Mouse (Mus musculus) forebrain, postnatal 0 days (tissue): ENCODE results near the gene Tmem191c. TPM values are rescaled to one million over a fixed set of nuclear protein-coding genes. Genes with fewer than 3 reads are reported as not detected.

Source experiments
- ATAC-seq: fragments of 200-750 bp; cut with Nextera tagmentation; 2 replicates; pipeline ENCODE4 v1.8.0; 2017; ENCODE audit warnings: mild to moderate bottlenecking, moderate library complexity
- DNase-seq: peaks from one replicate; pipeline ENCODE4 v3.0.0-alpha.2; 2015
- H3K27ac ChIP-seq: fragments of 300-500 bp; sonication (generic); 2 replicates; pipeline ENCODE4 v1.5.1; 2014; ENCODE audit warnings: low read depth, mild to moderate bottlenecking, antibody characterized with exemption, low read length, moderate library complexity, mixed read lengths
- H3K27me3 ChIP-seq: fragments of 300-500 bp; sonication (generic); 2 replicates; pipeline ENCODE4 v1.6.1; 2014; ENCODE audit warnings: mild to moderate bottlenecking, low read length, mixed read lengths; ENCODE audit not compliant: insufficient read depth
- H3K36me3 ChIP-seq: fragments of 300-500 bp; sonication (generic); 2 replicates; pipeline ENCODE4 v1.6.1; 2014; ENCODE audit warnings: mild to moderate bottlenecking, moderate library complexity; ENCODE audit not compliant: insufficient read depth
- H3K4me1 ChIP-seq: fragments of 300-500 bp; sonication (generic); 2 replicates; pipeline ENCODE4 v1.6.1; 2014; ENCODE audit warnings: antibody characterized with exemption; ENCODE audit not compliant: insufficient read depth
- H3K4me2 ChIP-seq: fragments of 300-500 bp; sonication (generic); 2 replicates; pipeline ENCODE4 v1.6.1; 2014; ENCODE audit warnings: low read depth, mild to moderate bottlenecking, moderate library complexity
- H3K4me3 ChIP-seq: fragments of 300-500 bp; sonication (generic); 2 replicates; pipeline ENCODE4 v1.5.1; 2014; ENCODE audit warnings: low read depth, low read length, mixed read lengths
- H3K9ac ChIP-seq: fragments of 300-500 bp; sonication (generic); 2 replicates; pipeline ENCODE4 v1.6.1; 2014; ENCODE audit warnings: mild to moderate bottlenecking
- H3K9me3 ChIP-seq: fragments of 300-500 bp; sonication (generic); 2 replicates; pipeline ENCODE4 v1.6.1; 2016; ENCODE audit warnings: low read length
- CTCF ChIP-seq: sonication (generic); IDR thresholded peaks from 2 replicates; pipeline ENCODE4 v1.5.1; 2016; ENCODE audit warnings: antibody characterized with exemption, control low read depth, low read depth
- WGBS: fragments of 180-500 bp; shearing (Covaris S2); extraction: QIAGEN DNeasy Blood & Tissue Kit; methylation state at CpG from one replicate; pipeline ENCODE4 v1.1.7; 2014; 5-methylcytosine and 5-hydroxymethylcytosine counted together
- polyA plus RNA-seq: library from polyadenylated mRNA; unstranded; fragments of >200 nt; fragmentation: Nextera tagmentation; extraction: Ambion mirVana; gene quantifications from 2 replicates; pipeline ENCODE4 v1.2.1, GENCODE M21; 2015
- total RNA-seq: library from RNA; depleted of rRNA; stranded (reverse); fragments of >200 nt; gene quantifications from 2 replicates; pipeline ENCODE4 v1.2.3, GENCODE M21; 2014

Gene Tmem191c
- total and polyA plus RNA-seq, 2 experiments from 2014 or later, result 53.5 to 55.2 TPM

GRCm38 (mm10) chr16:17234916-17235665, 40.8 kb upstream of the Tmem191c start:
- Histone ChIP-seq H3K4me1 (peaks cover 13% of the 10 kb centered on the region), H3K4me2 (peak overlapping the region; percentile 84), H3K27me3 (no peaks in the 10 kb centered on the region), H3K4me3 (peak overlapping the region; percentile 96), H3K27ac (no peak overlapping the region), H3K9me3 (no peaks in the 10 kb centered on the region), H3K9ac (peak overlapping the region; percentile 95), H3K36me3 (no peaks in the 10 kb centered on the region)
- peak; percentile 24 for DNase-seq
- 29% methylated on average over 9 of the region's 9 CpGs for WGBS
- no peak for TF ChIP-seq CTCF
- no peak for ATAC-seq

GRCm38 (mm10) chr16:17237634-17238033, 38.2 kb upstream of the Tmem191c start:
- Histone ChIP-seq H3K9me3 (no peaks in the 10 kb centered on the region), H3K27ac (no peak overlapping the region), H3K36me3 (no peaks in the 10 kb centered on the region), H3K27me3 (no peaks in the 10 kb centered on the region), H3K9ac (no peak overlapping the region), H3K4me1 (peaks cover 13% of the 10 kb centered on the region), H3K4me3 (no peak overlapping the region), H3K4me2 (no peak overlapping the region)
- ATAC-seq, result no peak
- no peak for DNase-seq
- no peak for TF ChIP-seq CTCF
- WGBS, result 87% methylated on average over 3 of the region's 3 CpGs

- no peak for TF ChIP-seq CTCF
- H3K4me2 ChIP-seq, result no peak overlapping the region
These were observed 36.5 kb upstream of the Tmem191c start for GRCm38 (mm10) chr16:17239409-17239808.

GRCm38 (mm10) chr16:17243731-17244130, 32.1 kb upstream of the Tmem191c start:
- Histone ChIP-seq H3K4me2 (no peak overlapping the region), H3K4me3 (no peak overlapping the region), H3K27ac (no peak overlapping the region), H3K4me1 (no peaks in the 10 kb centered on the region), H3K9me3 (no peaks in the 10 kb centered on the region), H3K36me3 (no peaks in the 10 kb centered on the region; the same call in 1 of the 2 replicates), H3K9ac (no peak overlapping the region), H3K27me3 (no peaks in the 10 kb centered on the region)
- ATAC-seq (no peak), DNase-seq (no peak)
- TF ChIP-seq CTCF, result no peak
- WGBS, result 85% methylated on average over 1 of the region's 1 CpGs

More at GRCm38 (mm10) chr16:17239409-17239808, 36.5 kb upstream of the Tmem191c start:
- Histone ChIP-seq H3K27me3 (no peaks in the 10 kb centered on the region), H3K9me3 (no peaks in the 10 kb centered on the region), H3K36me3 (no peaks in the 10 kb centered on the region), H3K4me3 (no peak overlapping the region), H3K9ac (no peak overlapping the region), H3K27ac (no peak overlapping the region), H3K4me1 (peaks cover 12% of the 10 kb centered on the region)
- DNase-seq, result no peak
- 83% methylated on average over 2 of the region's 2 CpGs for WGBS
- ATAC-seq, result no peak

GRCm38 (mm10) chr16:17244996-17245395, 30.9 kb upstream of the Tmem191c start:
- Histone ChIP-seq H3K9ac (no peak overlapping the region), H3K4me1 (no peaks in the 10 kb centered on the region), H3K27me3 (no peaks in the 10 kb centered on the region), H3K4me3 (no peak overlapping the region), H3K36me3 (no peaks in the 10 kb centered on the region; the same call in 1 of the 2 replicates), H3K27ac (no peak overlapping the region), H3K4me2 (no peak overlapping the region), H3K9me3 (no peaks in the 10 kb centered on the region)
- TF ChIP-seq CTCF, result no peak
- no peak for DNase-seq
- no peak for ATAC-seq
- 90% methylated on average over 1 of the region's 1 CpGs for WGBS

- Histone ChIP-seq H3K9me3 (no peaks in the 10 kb centered on the region), H3K4me3 (no peak overlapping the region), H3K27me3 (no peaks in the 10 kb centered on the region), H3K4me1 (no peaks in the 10 kb centered on the region), H3K4me2 (no peak overlapping the region), H3K36me3 (no peaks in the 10 kb centered on the region; the same call in 1 of the 2 replicates), H3K27ac (no peak overlapping the region), H3K9ac (no peak overlapping the region)
- no peak for TF ChIP-seq CTCF
- DNase-seq (no peak), ATAC-seq (no peak)
- WGBS, result 52% methylated on average over 4 of the region's 4 CpGs
These were observed 28.1 kb upstream of the Tmem191c start for GRCm38 (mm10) chr16:17247727-17248126.

GRCm38 (mm10) chr16:17249135-17249534, 26.7 kb upstream of the Tmem191c start:
- no peak for DNase-seq
- no peak for TF ChIP-seq CTCF
- Histone ChIP-seq H3K36me3 (no peaks in the 10 kb centered on the region; the same call in 1 of the 2 replicates), H3K9me3 (no peaks in the 10 kb centered on the region), H3K9ac (no peak overlapping the region), H3K27me3 (no peaks in the 10 kb centered on the region), H3K4me3 (no peak overlapping the region), H3K4me2 (no peak overlapping the region), H3K4me1 (peaks cover 1% of the 10 kb centered on the region; the same call in 1 of the 2 replicates), H3K27ac (no peak overlapping the region)
- 83% methylated on average over 6 of the region's 6 CpGs for WGBS
- ATAC-seq, result no peak
